Mouse (Mus musculus): Measurements from ENCODE around the gene Prss22. TPM values are rescaled to one million over a fixed set of nuclear protein-coding genes. Genes with fewer than 3 reads are reported as not detected.

Gene Prss22
- polyA plus RNA-seq, 1 experiment from 2014 or later: not detected

Small RNA genes lying within 50 kb of the gene (microRNA-seq; reads per million reads assigned to microRNA genes)
- not detected for gene Gm27700

Other genes with a start within 250 kb of the Prss22 start
- gene Flywch1, start 226.5 kb downstream of the Prss22 start, polyA plus RNA-seq (2014; fragmentation: Nextera tagmentation; extraction: Ambion mirVana): 125 and 142 TPM in 2 replicates
- gene Flywch2, start 212.0 kb downstream of the Prss22 start, polyA plus RNA-seq (2014; fragmentation: Nextera tagmentation; extraction: Ambion mirVana): 20.4 and 20.9 TPM in 2 replicates
- gene Srrm2, start 207.6 kb downstream of the Prss22 start, polyA plus RNA-seq (2014; fragmentation: Nextera tagmentation; extraction: Ambion mirVana): 408 and 439 TPM in 2 replicates
- 1,062 and 1,170 TPM in 2 replicates for gene Elob, start 169.0 kb downstream of the Prss22 start, polyA plus RNA-seq (2014; fragmentation: Nextera tagmentation; extraction: Ambion mirVana)
- 0.27 TPM in 1 of 2 replicates, not detected in the other for gene Prss33, start 162.0 kb downstream of the Prss22 start, polyA plus RNA-seq (2014; fragmentation: Nextera tagmentation; extraction: Ambion mirVana)
- not detected in 2 replicates for gene Prss32, start 154.2 kb downstream of the Prss22 start, polyA plus RNA-seq (2014; fragmentation: Nextera tagmentation; extraction: Ambion mirVana)
- 0.41 and 0.81 TPM in 2 replicates for gene Prss41, start 153.9 kb downstream of the Prss22 start, polyA plus RNA-seq (2014; fragmentation: Nextera tagmentation; extraction: Ambion mirVana)
- not detected in 2 replicates for gene Prss21, start 130.0 kb downstream of the Prss22 start, polyA plus RNA-seq (2014; fragmentation: Nextera tagmentation; extraction: Ambion mirVana)
- not detected in 2 replicates for gene Dcpp1, start 117.2 kb downstream of the Prss22 start, polyA plus RNA-seq (2014; fragmentation: Nextera tagmentation; extraction: Ambion mirVana)
- gene Dcpp2, start 117.2 kb downstream of the Prss22 start, polyA plus RNA-seq (2014; fragmentation: Nextera tagmentation; extraction: Ambion mirVana): not detected in 2 replicates
- gene Dcpp3, start 80.6 kb downstream of the Prss22 start, polyA plus RNA-seq (2014; fragmentation: Nextera tagmentation; extraction: Ambion mirVana): not detected in 2 replicates
- not detected in 2 replicates for gene Sbp, start 56.4 kb downstream of the Prss22 start, polyA plus RNA-seq (2014; fragmentation: Nextera tagmentation; extraction: Ambion mirVana)
- gene Sbpl, start 42.8 kb downstream of the Prss22 start, polyA plus RNA-seq (2014; fragmentation: Nextera tagmentation; extraction: Ambion mirVana): not detected in 2 replicates
- gene Prss30, start 17.5 kb downstream of the Prss22 start, polyA plus RNA-seq (2014; fragmentation: Nextera tagmentation; extraction: Ambion mirVana): not detected in 2 replicates
- gene Prss27, start 40.0 kb upstream of the Prss22 start, polyA plus RNA-seq (2014; fragmentation: Nextera tagmentation; extraction: Ambion mirVana): not detected in 2 replicates
- gene Kctd5, start 75.4 kb upstream of the Prss22 start, polyA plus RNA-seq (2014; fragmentation: Nextera tagmentation; extraction: Ambion mirVana): 76.8 and 80.0 TPM in 2 replicates
- gene Pdpk1, start 152.8 kb upstream of the Prss22 start, polyA plus RNA-seq (2014; fragmentation: Nextera tagmentation; extraction: Ambion mirVana): 41.2 and 47.7 TPM in 2 replicates
- gene Amdhd2, start 165.7 kb upstream of the Prss22 start, polyA plus RNA-seq (2014; fragmentation: Nextera tagmentation; extraction: Ambion mirVana): 26.8 and 27.3 TPM in 2 replicates
- 437 and 465 TPM in 2 replicates for gene Atp6v0c, start 171.6 kb upstream of the Prss22 start, polyA plus RNA-seq (2014; fragmentation: Nextera tagmentation; extraction: Ambion mirVana)
- gene Tbc1d24, start 207.5 kb upstream of the Prss22 start, polyA plus RNA-seq (2014; fragmentation: Nextera tagmentation; extraction: Ambion mirVana): 6.5 and 7.3 TPM in 2 replicates
- 2.3 and 3.0 TPM in 2 replicates for gene Ntn3, start 211.4 kb upstream of the Prss22 start, polyA plus RNA-seq (2014; fragmentation: Nextera tagmentation; extraction: Ambion mirVana)
- 15.1 and 16.9 TPM in 2 replicates for gene Tedc2, start 222.8 kb upstream of the Prss22 start, polyA plus RNA-seq (2014; fragmentation: Nextera tagmentation; extraction: Ambion mirVana)

All from midbrain, embryonic 11.5 days (tissue).